Mouse (Mus musculus) midbrain, embryonic 13.5 days (tissue): ENCODE data around the gene Lsg1. TPM values are rescaled to one million over a fixed set of nuclear protein-coding genes. Genes with fewer than 3 reads are reported as not detected.

Experiments used
- ATAC-seq: fragments of 200-750 bp; cut with Nextera tagmentation; 2 replicates; pipeline ENCODE4 v1.8.0; 2017; ENCODE audit warnings: mild to moderate bottlenecking, moderate TSS enrichment, moderate library complexity
- H3K27ac ChIP-seq: fragments of 300-500 bp; sonication (generic); 2 replicates; pipeline ENCODE4 v1.5.1; 2015; ENCODE audit warnings: inconsistent platforms, mild to moderate bottlenecking, moderate library complexity
- H3K27me3 ChIP-seq: fragments of 300-500 bp; sonication (generic); 2 replicates; pipeline ENCODE4 v1.6.1; 2015; ENCODE audit warnings: mild to moderate bottlenecking, inconsistent platforms
- H3K36me3 ChIP-seq: fragments of 300-500 bp; sonication (generic); 2 replicates; pipeline ENCODE4 v1.6.1; 2015; ENCODE audit warnings: mild to moderate bottlenecking, inconsistent platforms
- H3K4me1 ChIP-seq: fragments of 300-500 bp; sonication (generic); replicated peaks from 2 replicates; pipeline ENCODE4 v1.6.1; 2015; ENCODE audit warnings: inconsistent platforms
- H3K4me2 ChIP-seq: fragments of 300-500 bp; sonication (generic); replicated peaks from 2 replicates; pipeline ENCODE4 v1.6.1; 2015; ENCODE audit warnings: moderate library complexity, mild to moderate bottlenecking, inconsistent platforms
- H3K4me3 ChIP-seq: fragments of 300-500 bp; sonication (generic); replicated peaks from 2 replicates; pipeline ENCODE4 v1.5.1; 2015; ENCODE audit warnings: mild to moderate bottlenecking, inconsistent platforms
- H3K9ac ChIP-seq: fragments of 300-500 bp; sonication (generic); replicated peaks from 2 replicates; pipeline ENCODE4 v1.6.1; 2015; ENCODE audit warnings: mild to moderate bottlenecking, inconsistent platforms
- H3K9me3 ChIP-seq: fragments of 300-500 bp; sonication (generic); 2 replicates; pipeline ENCODE4 v1.6.1; 2016; ENCODE audit warnings: mild to moderate bottlenecking, inconsistent platforms
- WGBS: fragments of 180-500 bp; shearing (Covaris S2); methylation state at CpG from one replicate; pipeline ENCODE4 v1.1.7; 2015; 5-methylcytosine and 5-hydroxymethylcytosine counted together
- polyA plus RNA-seq: library from polyadenylated mRNA; unstranded; fragments of >200 nt; fragmentation: Nextera tagmentation; extraction: Ambion mirVana; gene quantifications from 2 replicates; pipeline ENCODE4 v1.2.1, GENCODE M21; 2015

Lsg1 gene
- polyA plus RNA-seq, 1 experiment from 2014 or later = 59.1 TPM

GRCm38 (mm10) chr16:30510504-30511451 is 76.6 kb downstream of the Lsg1 start:
- H3K27ac ChIP-seq = peak overlapping the region; percentile 95
- H3K9me3 ChIP-seq = no peaks in the 10 kb centered on the region
- peak overlapping the region; percentile 69 for H3K4me3 ChIP-seq
- H3K9ac ChIP-seq = peak overlapping the region; percentile 83
- 3% methylated on average over 44 of the region's 44 CpGs for whole genome bisulfite sequencing
- peaks cover 24% of the 10 kb centered on the region for H3K36me3 ChIP-seq
- peak; percentile 93 for ATAC-seq
- no peaks in the 10 kb centered on the region for H3K27me3 ChIP-seq
- H3K4me1 ChIP-seq = peaks cover 29% of the 10 kb centered on the region
- H3K4me2 ChIP-seq = peak overlapping the region; percentile 63

Other genes starting within 250 kb of the Lsg1 start
- 6.8 and 7.0 TPM in 2 replicates for gene Atp13a3, start 181.6 kb downstream of the Lsg1 start, polyA plus RNA-seq
- gene Tmem44, start 36.8 kb downstream of the Lsg1 start, polyA plus RNA-seq = 70.9 and 73.1 TPM in 2 replicates
- 9.8 and 11.5 TPM in 2 replicates for gene Fam43a, start 12.1 kb upstream of the Lsg1 start, polyA plus RNA-seq